Mouse (Mus musculus) heart, adult 2 months (tissue): ENCODE measurements around the gene Qars. TPM values are rescaled to one million over a fixed set of nuclear protein-coding genes. Genes with fewer than 3 reads are reported as not detected.

Experiments
- DNase-seq, 2 experiments: peaks; one replicate each; pipeline ENCODE4 v3.0.0; 2021
- H3K27ac ChIP-seq: fragments of 200-600 bp; 2 replicates; pipeline ENCODE4 v1.8.1; 2022
- H3K27me3 ChIP-seq: fragments of 200-500 bp; 2 replicates; pipeline ENCODE4 v1.6.1; 2012; ENCODE audit warnings: mild to moderate bottlenecking, low read length, inconsistent platforms, mixed read lengths; ENCODE audit not compliant: control insufficient read depth, insufficient read depth
- H3K36me3 ChIP-seq: fragments of 200-500 bp; 2 replicates; pipeline ENCODE4 v1.6.1; 2012; ENCODE audit warnings: low read length, inconsistent platforms; ENCODE audit not compliant: control insufficient read depth, insufficient read depth
- H3K4me1 ChIP-seq: fragments of 200-500 bp; 2 replicates; pipeline ENCODE4 v1.6.1; 2011; ENCODE audit warnings: low read length; ENCODE audit not compliant: control insufficient read depth, insufficient read depth
- H3K4me3 ChIP-seq: fragments of 200-600 bp; 2 replicates; pipeline ENCODE4 v1.8.1; 2022
- H3K79me2 ChIP-seq: fragments of 200-500 bp; replicated peaks from 2 replicates; pipeline ENCODE4 v1.6.1; 2012; ENCODE audit warnings: mild to moderate bottlenecking, inconsistent platforms, low read length, moderate library complexity, mixed read lengths; ENCODE audit not compliant: control insufficient read depth, insufficient read depth
- H3K9ac ChIP-seq: fragments of 200-500 bp; 2 replicates; pipeline ENCODE4 v1.6.1; 2012; ENCODE audit warnings: low read depth, mild to moderate bottlenecking, control low read depth, inconsistent platforms, low read length, mixed read lengths
- CTCF ChIP-seq: fragments of 200-600 bp; IDR thresholded peaks from 2 replicates; pipeline ENCODE4 v1.8.1; 2022; ENCODE audit warnings: antibody characterized with exemption, mild to moderate bottlenecking, moderate library complexity
- EP300 ChIP-seq: fragments of 200-500 bp; IDR thresholded peaks from 2 replicates; pipeline ENCODE4 v1.6.1; 2011; ENCODE audit warnings: low read depth, low read length, control low read depth; ENCODE audit not compliant: insufficient read depth
- POLR2A ChIP-seq: fragments of 200-500 bp; IDR thresholded peaks from 2 replicates; pipeline ENCODE4 v1.6.1; 2011; ENCODE audit warnings: mild to moderate bottlenecking, low read depth, low read length, control low read depth; ENCODE audit not compliant: insufficient read depth
- WGBS: fragments of 180-500 bp; shearing (Covaris S2); methylation state at CpG from one replicate; pipeline ENCODE4 v1.1.7; 2018; 5-methylcytosine and 5-hydroxymethylcytosine counted together
- intact Hi-C: fragments of 180-260 bp; cut with DNase I; formaldehyde crosslinking; loops from one replicate; pipeline ENCODE4 v1.15.1; 2025
- polyA plus RNA-seq: library from polyadenylated mRNA; depleted of rRNA; stranded (reverse); fragments of >200 nt; gene quantifications from 2 replicates; pipeline ENCODE4 v1.2.3, GENCODE M21; 2012; rRNA removed
- total RNA-seq, 2 experiments: library from RNA; stranded (reverse); gene quantifications; 2 replicates each; pipeline ENCODE4 v1.2.3; 2021

Gene Qars
- total and polyA plus RNA-seq, 3 experiments = 68.4 to 108 (median 76.3) TPM

- Histone ChIP-seq H3K27ac (no peak overlapping the region), H3K9ac (no peak overlapping the region), H3K4me3 (no peak overlapping the region), H3K4me1 (no peaks in the 10 kb centered on the region; the same call in none of the 2 replicates), H3K79me2 (no peaks in the 10 kb centered on the region), H3K27me3 (no peaks in the 10 kb centered on the region), H3K36me3 (no peaks in the 10 kb centered on the region; the same call in 1 of the 2 replicates)
- no peak for TF ChIP-seq EP300
- TF ChIP-seq CTCF = no peak
- no peak for TF ChIP-seq POLR2A
- 85% methylated on average over 4 of the region's 4 CpGs for WGBS
- intact Hi-C loops = no loop called here
- no peak for DNase-seq
Measured at GRCm38 (mm10) chr9:108559169-108559568, 51.7 kb downstream of the Qars start.

GRCm38 (mm10) chr9:108560227-108560841, 52.8 kb downstream of the Qars start, which contains the start of gene Impdh2:
Gene Impdh2, plus strand, starts transcription at chr9:108560286.
- intact Hi-C loops = no loop called here

GRCm38 (mm10) chr9:108563671-108564070, 56.2 kb downstream of the Qars start:
- no peak for DNase-seq
- intact Hi-C loops = no loop called here
- Histone ChIP-seq H3K27me3 (no peaks in the 10 kb centered on the region), H3K9ac (no peak overlapping the region), H3K79me2 (no peaks in the 10 kb centered on the region), H3K27ac (no peak overlapping the region), H3K4me3 (no peak overlapping the region), H3K36me3 (no peaks in the 10 kb centered on the region), H3K4me1 (peaks cover 7% of the 10 kb centered on the region)
- 78% methylated on average over 8 of the region's 8 CpGs for WGBS
- no peak for TF ChIP-seq POLR2A
- no peak for TF ChIP-seq EP300
- TF ChIP-seq CTCF = no peak

More at GRCm38 (mm10) chr9:108560227-108560841, 52.8 kb downstream of the Qars start, which contains the start of gene Impdh2:
- Histone ChIP-seq H3K27ac (peak within 1 kb of the TSS; percentile 72), H3K4me3 (peak within 1 kb of the TSS; percentile 67), H3K79me2 (no peaks in the 10 kb centered on the region), H3K27me3 (no peaks in the 10 kb centered on the region), H3K36me3 (no peaks in the 10 kb centered on the region; the same call in 1 of the 2 replicates), H3K9ac (peak within 1 kb of the TSS; percentile 82), H3K4me1 (no peaks in the 10 kb centered on the region; the same call in none of the 2 replicates)
- DNase-seq = peak; percentile 97
- under 1% methylated on average over 53 of the region's 53 CpGs for WGBS
- 0 out of 2 replicates have a peak, but pooled peaks have one; percentile 9 for TF ChIP-seq CTCF
- peak; percentile 95 for TF ChIP-seq POLR2A
- peak; percentile 87 for TF ChIP-seq EP300

- WGBS = 69% methylated on average over 7 of the region's 7 CpGs
Measured at GRCm38 (mm10) chr9:108564131-108564530, 56.6 kb downstream of the Qars start.

More at GRCm38 (mm10) chr9:108564131-108564530, 56.6 kb downstream of the Qars start:
- no peaks in the 10 kb centered on the region for H3K79me2 ChIP-seq
- H3K27ac ChIP-seq = no peak overlapping the region
- H3K4me3 ChIP-seq = no peak overlapping the region
- H3K27me3 ChIP-seq = no peaks in the 10 kb centered on the region
- H3K4me1 ChIP-seq = peaks cover 7% of the 10 kb centered on the region
- intact Hi-C loops = no loop called here
- TF ChIP-seq EP300 (no peak), POLR2A (0 out of 2 replicates have a peak, but pooled peaks have one; percentile 8)
- no peaks in the 10 kb centered on the region for H3K36me3 ChIP-seq
- no peak overlapping the region for H3K9ac ChIP-seq
- no peak for DNase-seq

Other genes with a start within 250 kb of the Qars start
- 100 to 1,000 TPM; 305 to 347 TPM for gene Dag1, start 243.7 kb upstream of the Qars start, total RNA-seq
- 124 and 157 TPM in 2 replicates for gene Dag1, start 243.7 kb upstream of the Qars start, polyA plus RNA-seq
- gene Nicn1, start 217.3 kb upstream of the Qars start, total RNA-seq = 10 to 100 TPM; 21.0 to 21.5 TPM
- gene Nicn1, start 217.3 kb upstream of the Qars start, polyA plus RNA-seq = 24.1 and 37.1 TPM in 2 replicates
- 1 to 10 TPM; 4.0 to 4.6 TPM for gene Amt, start 210.9 kb upstream of the Qars start, total RNA-seq
- 4.8 and 9.2 TPM in 2 replicates for gene Amt, start 210.9 kb upstream of the Qars start, polyA plus RNA-seq
- 100 to 1,000 TPM; 216 to 234 TPM for gene Rhoa, start 201.6 kb upstream of the Qars start, total RNA-seq
- 110 and 266 TPM in 2 replicates for gene Rhoa, start 201.6 kb upstream of the Qars start, polyA plus RNA-seq
- 10 to 100 TPM; 50.5 to 52.8 TPM for gene Tcta, start 201.5 kb upstream of the Qars start, total RNA-seq
- 64.8 and 82.4 TPM in 2 replicates for gene Tcta, start 201.5 kb upstream of the Qars start, polyA plus RNA-seq
- gene Gpx1, start 168.8 kb upstream of the Qars start, total RNA-seq = 100 to 1,000 TPM in 1 of 2 experiments, 10 to 100 TPM in 1; 92.2 to 130 TPM
- gene Gpx1, start 168.8 kb upstream of the Qars start, polyA plus RNA-seq = 212 and 327 TPM in 2 replicates
- 10 to 100 TPM; 66.1 to 74.8 TPM for gene Usp4, start 159.9 kb upstream of the Qars start, total RNA-seq
- gene Usp4, start 159.9 kb upstream of the Qars start, polyA plus RNA-seq = 52.7 and 68.6 TPM in 2 replicates
- under 1 TPM; 0.57 to 0.68 TPM for gene 1700102P08Rik, start 114.9 kb upstream of the Qars start, total RNA-seq
- gene 1700102P08Rik, start 114.9 kb upstream of the Qars start, polyA plus RNA-seq = 0.25 and 0.44 TPM in 2 replicates
- not detected for gene Ccdc36, start 79.2 kb upstream of the Qars start, total RNA-seq
- gene Ccdc36, start 79.2 kb upstream of the Qars start, polyA plus RNA-seq = not detected in 2 replicates
- not detected for gene BC048562, start 71.2 kb upstream of the Qars start, total RNA-seq
- gene BC048562, start 71.2 kb upstream of the Qars start, polyA plus RNA-seq = not detected in 2 replicates
- 10 to 100 TPM; 22.5 to 26.6 TPM for gene Ccdc71, start 47.2 kb upstream of the Qars start, total RNA-seq
- gene Ccdc71, start 47.2 kb upstream of the Qars start, polyA plus RNA-seq = 14.7 and 16.7 TPM in 2 replicates
- gene Klhdc8b, start 46.1 kb upstream of the Qars start, total RNA-seq = 1 to 10 TPM; 4.9 to 5.8 TPM
- 21.5 and 26.6 TPM in 2 replicates for gene Klhdc8b, start 46.1 kb upstream of the Qars start, polyA plus RNA-seq
- gene Lamb2, start 28.0 kb upstream of the Qars start, total RNA-seq = 100 to 1,000 TPM; 326 to 360 TPM
- 272 and 392 TPM in 2 replicates for gene Lamb2, start 28.0 kb upstream of the Qars start, polyA plus RNA-seq
- gene Usp19, start 17.1 kb upstream of the Qars start, total RNA-seq = 10 to 100 TPM; 83.2 to 91.9 TPM
- 110 and 147 TPM in 2 replicates for gene Usp19, start 17.1 kb upstream of the Qars start, polyA plus RNA-seq
- 10 to 100 TPM; 57.8 to 64.2 TPM for gene Qrich1, start 9.1 kb downstream of the Qars start, total RNA-seq
- 55.6 and 70.1 TPM in 2 replicates for gene Qrich1, start 9.1 kb downstream of the Qars start, polyA plus RNA-seq
- 10 to 100 TPM; 47.8 to 51.2 TPM for gene Impdh2, start 52.6 kb downstream of the Qars start, total RNA-seq
- 55.5 and 65.0 TPM in 2 replicates for gene Impdh2, start 52.6 kb downstream of the Qars start, polyA plus RNA-seq
- 10 to 100 TPM; 61.9 to 88.1 TPM for gene Ndufaf3, start 59.7 kb downstream of the Qars start, total RNA-seq
- gene Ndufaf3, start 59.7 kb downstream of the Qars start, polyA plus RNA-seq = 60.7 and 69.1 TPM in 2 replicates
- 10 to 100 TPM; 22.8 to 25.6 TPM for gene Dalrd3, start 62.2 kb downstream of the Qars start, total RNA-seq
- 79.2 and 81.5 TPM in 2 replicates for gene Dalrd3, start 62.2 kb downstream of the Qars start, polyA plus RNA-seq
- 10 to 100 TPM; 13.3 to 17.2 TPM for gene Wdr6, start 71.0 kb downstream of the Qars start, total RNA-seq
- gene Wdr6, start 71.0 kb downstream of the Qars start, polyA plus RNA-seq = 16.5 and 21.9 TPM in 2 replicates
- 10 to 100 TPM; 14.2 to 15.3 TPM for gene P4htm, start 90.0 kb downstream of the Qars start, total RNA-seq
- gene P4htm, start 90.0 kb downstream of the Qars start, polyA plus RNA-seq = 21.0 and 25.2 TPM in 2 replicates
- gene Arih2, start 141.7 kb downstream of the Qars start, total RNA-seq = 10 to 100 TPM; 42.5 to 45.5 TPM
- gene Arih2, start 141.7 kb downstream of the Qars start, polyA plus RNA-seq = 25.9 and 40.5 TPM in 2 replicates
- gene Slc25a20, start 154.4 kb downstream of the Qars start, total RNA-seq = 100 to 1,000 TPM; 190 to 203 TPM
- gene Slc25a20, start 154.4 kb downstream of the Qars start, polyA plus RNA-seq = 122 and 169 TPM in 2 replicates
- 10 to 100 TPM; 78.8 to 82.8 TPM for gene Prkar2a, start 181.6 kb downstream of the Qars start, total RNA-seq
- 22.9 and 42.6 TPM in 2 replicates for gene Prkar2a, start 181.6 kb downstream of the Qars start, polyA plus RNA-seq